Mouse (Mus musculus) heart, embryonic 12.5 days (tissue): ENCODE data around the gene Atxn10. TPM values are rescaled to one million over a fixed set of nuclear protein-coding genes. Genes with fewer than 3 reads are reported as not detected.

Source experiments
- ATAC-seq: fragments of 200-750 bp; cut with Nextera tagmentation; 2 replicates; pipeline ENCODE4 v1.8.0; 2017; ENCODE audit warnings: moderate TSS enrichment, moderate library complexity; ENCODE audit not compliant: insufficient number of reproducible peaks, low FRiP score
- H3K27ac ChIP-seq: fragments of 300-500 bp; sonication (generic); 2 replicates; pipeline ENCODE4 v1.5.1; 2016; ENCODE audit warnings: mild to moderate bottlenecking, moderate library complexity; ENCODE audit not compliant: poor library complexity, severe bottlenecking
- H3K27me3 ChIP-seq: fragments of 300-500 bp; sonication (generic); replicated peaks from 2 replicates; pipeline ENCODE4 v1.6.1; 2016; ENCODE audit warnings: mild to moderate bottlenecking, moderate library complexity
- H3K36me3 ChIP-seq: fragments of 300-500 bp; sonication (generic); 2 replicates; pipeline ENCODE4 v1.6.1; 2016; ENCODE audit warnings: mild to moderate bottlenecking, moderate library complexity
- H3K4me1 ChIP-seq: fragments of 300-500 bp; sonication (generic); replicated peaks from 2 replicates; pipeline ENCODE4 v1.6.1; 2016; ENCODE audit warnings: mild to moderate bottlenecking
- H3K4me2 ChIP-seq: fragments of 300-500 bp; sonication (generic); 2 replicates; pipeline ENCODE4 v1.6.1; 2016; ENCODE audit warnings: mild to moderate bottlenecking, moderate library complexity
- H3K4me3 ChIP-seq: fragments of 300-500 bp; sonication (generic); 2 replicates; pipeline ENCODE4 v1.5.1; 2016; ENCODE audit warnings: mild to moderate bottlenecking
- H3K9ac ChIP-seq: fragments of 300-500 bp; sonication (generic); 2 replicates; pipeline ENCODE4 v1.6.1; 2016; ENCODE audit warnings: mild to moderate bottlenecking, moderate library complexity
- H3K9me3 ChIP-seq: fragments of 300-500 bp; sonication (generic); replicated peaks from 2 replicates; pipeline ENCODE4 v1.6.1; 2016; ENCODE audit warnings: mild to moderate bottlenecking, moderate library complexity
- WGBS: fragments of 180-500 bp; shearing (Covaris S2); methylation state at CpG from one replicate; pipeline ENCODE4 v1.1.7; 2016; 5-methylcytosine and 5-hydroxymethylcytosine counted together
- polyA plus RNA-seq: library from polyadenylated mRNA; unstranded; fragments of >200 nt; fragmentation: Nextera tagmentation; extraction: Ambion mirVana; gene quantifications from 2 replicates; pipeline ENCODE4 v1.2.1, GENCODE M21; 2016

The Atxn10 gene
- polyA plus RNA-seq, 1 experiment from 2014 or later, result 240 TPM

GRCm38 (mm10) chr15:85359901-85360300, 23.9 kb downstream of the Atxn10 start:
- no peak for ATAC-seq
- H3K27me3 ChIP-seq, result no peaks in the 10 kb centered on the region
- no peaks in the 10 kb centered on the region for H3K9me3 ChIP-seq
- H3K27ac ChIP-seq, result no peak overlapping the region
- WGBS, result 85% methylated on average over 4 of the region's 4 CpGs
- no peak overlapping the region for H3K4me3 ChIP-seq
- H3K9ac ChIP-seq, result no peak overlapping the region
- H3K36me3 ChIP-seq, result peaks cover 46% of the 10 kb centered on the region
- no peak overlapping the region for H3K4me2 ChIP-seq
- H3K4me1 ChIP-seq, result peaks cover 7% of the 10 kb centered on the region; the same call in 1 of the 2 replicates

- Histone ChIP-seq H3K36me3 (peaks cover 74% of the 10 kb centered on the region), H3K27me3 (no peaks in the 10 kb centered on the region)
- 88% methylated on average over 3 of the region's 3 CpGs for WGBS
These were observed 28.3 kb downstream of the Atxn10 start for GRCm38 (mm10) chr15:85364366-85364765.

GRCm38 (mm10) chr15:85366938-85367337, 30.9 kb downstream of the Atxn10 start:
- no peaks in the 10 kb centered on the region for H3K4me1 ChIP-seq
- H3K27me3 ChIP-seq, result no peaks in the 10 kb centered on the region
- H3K4me3 ChIP-seq, result no peak overlapping the region
- no peak overlapping the region for H3K4me2 ChIP-seq
- H3K36me3 ChIP-seq, result peaks cover 55% of the 10 kb centered on the region
- ATAC-seq, result no peak
- H3K27ac ChIP-seq, result no peak overlapping the region
- H3K9me3 ChIP-seq, result no peaks in the 10 kb centered on the region
- no peak overlapping the region for H3K9ac ChIP-seq
- 85% methylated on average over 5 of the region's 5 CpGs for WGBS

More at GRCm38 (mm10) chr15:85364366-85364765, 28.3 kb downstream of the Atxn10 start:
- Histone ChIP-seq H3K9me3 (no peaks in the 10 kb centered on the region), H3K9ac (no peak overlapping the region), H3K4me1 (no peaks in the 10 kb centered on the region), H3K27ac (no peak overlapping the region), H3K4me3 (no peak overlapping the region), H3K4me2 (no peak overlapping the region)
- ATAC-seq, result no peak

- Histone ChIP-seq H3K4me1 (no peaks in the 10 kb centered on the region), H3K4me3 (no peak overlapping the region), H3K9ac (no peak overlapping the region), H3K36me3 (peaks cover 30% of the 10 kb centered on the region), H3K27me3 (no peaks in the 10 kb centered on the region), H3K9me3 (no peaks in the 10 kb centered on the region), H3K4me2 (no peak overlapping the region), H3K27ac (no peak overlapping the region)
- 56% methylated on average over 3 of the region's 3 CpGs for WGBS
- ATAC-seq, result no peak
These were observed 33.7 kb downstream of the Atxn10 start for GRCm38 (mm10) chr15:85369765-85370164.

- no peak overlapping the region for H3K4me3 ChIP-seq
- no peak for ATAC-seq
- H3K9ac ChIP-seq, result no peak overlapping the region
- no peaks in the 10 kb centered on the region for H3K4me1 ChIP-seq
- no peaks in the 10 kb centered on the region for H3K9me3 ChIP-seq
- H3K27me3 ChIP-seq, result no peaks in the 10 kb centered on the region
- no peak overlapping the region for H3K27ac ChIP-seq
- H3K4me2 ChIP-seq, result no peak overlapping the region
- H3K36me3 ChIP-seq, result peaks cover 33% of the 10 kb centered on the region
These were observed 37.1 kb downstream of the Atxn10 start for GRCm38 (mm10) chr15:85373125-85373524.

- Histone ChIP-seq H3K9me3 (no peaks in the 10 kb centered on the region), H3K36me3 (peaks cover 54% of the 10 kb centered on the region), H3K4me3 (no peak overlapping the region), H3K4me1 (no peaks in the 10 kb centered on the region; the same call in 1 of the 2 replicates), H3K9ac (no peak overlapping the region), H3K27ac (no peak overlapping the region), H3K27me3 (no peaks in the 10 kb centered on the region), H3K4me2 (no peak overlapping the region)
- 62% methylated on average over 9 of the region's 9 CpGs for WGBS
- no peak for ATAC-seq
These were observed 47.4 kb downstream of the Atxn10 start for GRCm38 (mm10) chr15:85383477-85383876.

- no peak for ATAC-seq
- Histone ChIP-seq H3K4me3 (no peak overlapping the region), H3K36me3 (peaks cover 56% of the 10 kb centered on the region), H3K27ac (no peak overlapping the region), H3K4me2 (no peak overlapping the region), H3K4me1 (no peaks in the 10 kb centered on the region), H3K9me3 (no peaks in the 10 kb centered on the region), H3K27me3 (no peaks in the 10 kb centered on the region), H3K9ac (no peak overlapping the region)
- WGBS, result 92% methylated on average over 3 of the region's 3 CpGs
These were observed 52.7 kb downstream of the Atxn10 start for GRCm38 (mm10) chr15:85388696-85389095.

GRCm38 (mm10) chr15:85389915-85390314, 53.9 kb downstream of the Atxn10 start:
- Histone ChIP-seq H3K4me3 (no peak overlapping the region), H3K9ac (no peak overlapping the region), H3K9me3 (no peaks in the 10 kb centered on the region), H3K27me3 (no peaks in the 10 kb centered on the region), H3K4me1 (no peaks in the 10 kb centered on the region), H3K36me3 (peaks cover 49% of the 10 kb centered on the region), H3K4me2 (no peak overlapping the region), H3K27ac (no peak overlapping the region)
- no peak for ATAC-seq
- 83% methylated on average over 4 of the region's 4 CpGs for WGBS

GRCm38 (mm10) chr15:85395360-85395759, 59.3 kb downstream of the Atxn10 start:
- Histone ChIP-seq H3K9ac (no peak overlapping the region), H3K4me2 (no peak overlapping the region), H3K27ac (no peak overlapping the region), H3K4me1 (no peaks in the 10 kb centered on the region), H3K36me3 (peaks cover 45% of the 10 kb centered on the region), H3K27me3 (no peaks in the 10 kb centered on the region), H3K9me3 (no peaks in the 10 kb centered on the region), H3K4me3 (no peak overlapping the region)
- WGBS, result 86% methylated on average over 9 of the region's 9 CpGs
- ATAC-seq, result no peak

- no peak for ATAC-seq
- Histone ChIP-seq H3K27ac (no peak overlapping the region), H3K27me3 (no peaks in the 10 kb centered on the region), H3K36me3 (peaks cover 16% of the 10 kb centered on the region), H3K4me2 (no peak overlapping the region), H3K9me3 (no peaks in the 10 kb centered on the region), H3K9ac (no peak overlapping the region), H3K4me3 (no peak overlapping the region), H3K4me1 (peaks cover 20% of the 10 kb centered on the region)
- 79% methylated on average over 7 of the region's 7 CpGs for WGBS
These were observed 65.9 kb downstream of the Atxn10 start for GRCm38 (mm10) chr15:85401926-85402325.

- no peak for ATAC-seq
- Histone ChIP-seq H3K27me3 (no peaks in the 10 kb centered on the region), H3K27ac (no peak overlapping the region), H3K36me3 (peaks cover 12% of the 10 kb centered on the region), H3K4me3 (no peak overlapping the region), H3K9me3 (no peaks in the 10 kb centered on the region), H3K4me2 (no peak overlapping the region), H3K9ac (no peak overlapping the region), H3K4me1 (peaks cover 32% of the 10 kb centered on the region)
- 75% methylated on average over 4 of the region's 4 CpGs for WGBS
These were observed 67.2 kb downstream of the Atxn10 start for GRCm38 (mm10) chr15:85403256-85403731.

GRCm38 (mm10) chr15:85404739-85405138, 68.7 kb downstream of the Atxn10 start:
- Histone ChIP-seq H3K4me2 (no peak overlapping the region), H3K27me3 (no peaks in the 10 kb centered on the region), H3K36me3 (peaks cover 12% of the 10 kb centered on the region), H3K4me1 (peaks cover 41% of the 10 kb centered on the region), H3K4me3 (no peak overlapping the region), H3K9me3 (no peaks in the 10 kb centered on the region), H3K27ac (no peak overlapping the region), H3K9ac (no peak overlapping the region)
- no peak for ATAC-seq
- WGBS, result 87% methylated on average over 4 of the region's 4 CpGs
